Mouse (Mus musculus): ENCODE measurements around the gene Clybl.

- TF ChIP-seq TCF3 (IDR thresholded peaks at IDR 0.05; ENCODE audit: insufficient read length, low read depth) (no peak), CEBPB (IDR thresholded peaks at IDR 0.05; ENCODE audit: insufficient read depth, poor library complexity, severe bottlenecking) (no peak), POLR2A (IDR thresholded peaks at IDR 0.05; ENCODE audit: insufficient read length, low read depth) (no peak), MYOD1 (IDR thresholded peaks at IDR 0.05; ENCODE audit: control insufficient read depth in 1 of 3, insufficient read length in 2 of 3, low read depth in 2 of 3) (no peak), MAX (IDR thresholded peaks at IDR 0.05; ENCODE audit: low read depth) (no peak), POLR2AphosphoS2 (IDR thresholded peaks at IDR 0.05; ENCODE audit: insufficient read length, low read depth) (no peak), TCF12 (IDR thresholded peaks at IDR 0.05; ENCODE audit: insufficient read depth, poor library complexity, severe bottlenecking) (no peak)
Observed at GRCm38 (mm10) chr14:122281072-122281634, 99.6 kb downstream of the Clybl start.
